Mouse (Mus musculus) MEL (cell line): ENCODE measurements at regions not wholly inside any gene's neighbourhood (a gene's known extent, or its start where the extent isn't known, plus 50 kb on each side); places are given as distances from the start of the nearest gene placed in this dataset.

ENCODE experiments used
- DNase-seq: peaks from one replicate; pipeline ENCODE4 v3.0.0; 2011; ENCODE audit warnings: low read depth, low spot score
- H3K27ac ChIP-seq: 2 replicates; pipeline ENCODE4 v1.5.1; 2012; ENCODE audit warnings: low read depth, mild to moderate bottlenecking, control low read depth, low read length, moderate library complexity; ENCODE audit not compliant: control insufficient read depth
- H3K27me3 ChIP-seq, 2 experiments: fragments of 150-350 bp in 1 of 2; sonication (generic) in 1 of 2; 2 replicates each; pipeline ENCODE4 v1.6.1; 2012; ENCODE audit warnings: low read length in 2 of 2, mild to moderate bottlenecking in 2 of 2, improper control_type of control experiment in 1 of 2, moderate library complexity in 1 of 2; ENCODE audit not compliant: insufficient read depth in 2 of 2, control insufficient read depth in 1 of 2
- H3K36me3 ChIP-seq, 2 experiments: 2 replicates each; pipeline ENCODE4 v1.6.1; 2012 to 2014; ENCODE audit warnings: low read length in 2 of 2, improper control_type of control experiment in 1 of 2, inconsistent platforms in 1 of 2, mild to moderate bottlenecking in 1 of 2; ENCODE audit not compliant: insufficient read depth in 2 of 2, control insufficient read depth in 1 of 2
- H3K4me1 ChIP-seq, 2 experiments: fragments of 150-350 bp in 1 of 2; sonication (generic) in 1 of 2; 2 replicates each; pipeline ENCODE4 v1.6.1; 2012; ENCODE audit warnings: low read length in 2 of 2, improper control_type of control experiment in 1 of 2, mild to moderate bottlenecking in 1 of 2; ENCODE audit not compliant: insufficient read depth in 2 of 2, control insufficient read depth in 1 of 2
- H3K4me3 ChIP-seq, 2 experiments: fragments of 150-350 bp in 1 of 2; sonication (generic) in 1 of 2; 2 replicates each; pipeline ENCODE4 v1.5.1; 2012; ENCODE audit warnings: low read depth in 2 of 2, low read length in 2 of 2, mild to moderate bottlenecking in 2 of 2, moderate library complexity in 2 of 2, control low read depth in 1 of 2, improper control_type of control experiment in 1 of 2; ENCODE audit not compliant: control insufficient read depth in 1 of 2, insufficient read depth in 1 of 2
- H3K79me2 ChIP-seq: 2 replicates; pipeline ENCODE4 v1.6.1; 2012; ENCODE audit warnings: mild to moderate bottlenecking, low read length, moderate library complexity; ENCODE audit not compliant: control insufficient read depth, poor library complexity, insufficient read depth
- H3K9ac ChIP-seq: 2 replicates; pipeline ENCODE4 v1.6.1; 2012; ENCODE audit warnings: low read depth, mild to moderate bottlenecking, control low read depth, low read length, moderate library complexity; ENCODE audit not compliant: control insufficient read depth, poor library complexity, severe bottlenecking
- H3K9me3 ChIP-seq: fragments of 150-350 bp; sonication (generic); replicated peaks from 2 replicates; pipeline ENCODE4 v1.6.1; 2012; ENCODE audit warnings: mild to moderate bottlenecking, low read length, improper control_type of control experiment, moderate library complexity; ENCODE audit not compliant: insufficient read depth
- CHD1 ChIP-seq: IDR thresholded peaks from 2 replicates; pipeline ENCODE4 v1.6.1; 2012; ENCODE audit warnings: low read depth, mild to moderate bottlenecking, inconsistent platforms, low read length, improper control_type of control experiment
- CHD2 ChIP-seq: IDR thresholded peaks from 2 replicates; pipeline ENCODE4 v1.6.1; 2011; ENCODE audit warnings: low read length, improper control_type of control experiment
- CTCF ChIP-seq, 3 experiments: IDR thresholded peaks in 2 of 3; conservative IDR thresholded peaks in 1 of 3; 2 replicates each; pipeline ENCODE4 v1.5.1; 2011 to 2012; ENCODE audit warnings: low read length in 3 of 3, low read depth in 2 of 3, mild to moderate bottlenecking in 2 of 3, improper control_type of control experiment in 1 of 3, inconsistent platforms in 1 of 3, mixed read lengths in 1 of 3, moderate library complexity in 1 of 3; ENCODE audit not compliant: control insufficient read depth in 1 of 3, insufficient read depth in 1 of 3, poor library complexity in 1 of 3, severe bottlenecking in 1 of 3
- ELF1 ChIP-seq: IDR thresholded peaks from 2 replicates; pipeline ENCODE4 v1.6.1; 2014; ENCODE audit warnings: low read depth, mild to moderate bottlenecking, inconsistent platforms, low read length, improper control_type of control experiment, moderate library complexity
- ETS1 ChIP-seq: IDR thresholded peaks from 2 replicates; pipeline ENCODE4 v1.6.1; 2012; ENCODE audit warnings: low read depth, mild to moderate bottlenecking, inconsistent platforms, low read length, improper control_type of control experiment, moderate library complexity
- GABPA ChIP-seq: IDR thresholded peaks from 2 replicates; pipeline ENCODE4 v1.6.1; 2012; ENCODE audit warnings: low read depth, mild to moderate bottlenecking, inconsistent platforms, low read length, improper control_type of control experiment, moderate library complexity
- HCFC1 ChIP-seq: IDR thresholded peaks from 2 replicates; pipeline ENCODE4 v1.6.1; 2012; ENCODE audit warnings: low read depth, mild to moderate bottlenecking, inconsistent platforms, low read length, improper control_type of control experiment, moderate library complexity
- JUND ChIP-seq: IDR thresholded peaks from 2 replicates; pipeline ENCODE4 v1.6.1; 2011; ENCODE audit warnings: low read depth, mild to moderate bottlenecking, improper control_type of control experiment, low read length
- KAT2A ChIP-seq: conservative IDR thresholded peaks from 2 replicates; pipeline ENCODE4 v1.6.1; 2012; ENCODE audit warnings: low read depth, low read length, improper control_type of control experiment, inconsistent platforms
- MAX ChIP-seq: IDR thresholded peaks from 2 replicates; pipeline ENCODE4 v1.6.1; 2011; ENCODE audit warnings: low read length, improper control_type of control experiment
- MYB ChIP-seq: IDR thresholded peaks from 2 replicates; pipeline ENCODE4 v1.6.1; 2011; ENCODE audit warnings: mild to moderate bottlenecking, low read depth, low read length, improper control_type of control experiment
- RCOR1 ChIP-seq: IDR thresholded peaks from 2 replicates; pipeline ENCODE4 v1.6.1; 2012; ENCODE audit warnings: low read depth, mild to moderate bottlenecking, inconsistent platforms, low read length, improper control_type of control experiment
- TAL1 ChIP-seq: IDR thresholded peaks from 2 replicates; pipeline ENCODE4 v1.6.1; 2012; ENCODE audit warnings: mild to moderate bottlenecking, inconsistent platforms, low read length, moderate library complexity, mixed read lengths
- TBP ChIP-seq: IDR thresholded peaks from 2 replicates; pipeline ENCODE4 v1.8.0; 2011; ENCODE audit warnings: low read depth, low read length, improper control_type of control experiment
- USF1 ChIP-seq: IDR thresholded peaks from 2 replicates; pipeline ENCODE4 v1.6.1; 2014; ENCODE audit warnings: low read depth, mild to moderate bottlenecking, inconsistent platforms, low read length, improper control_type of control experiment, moderate library complexity
- USF2 ChIP-seq, 2 experiments: IDR thresholded peaks; 2 replicates each; pipeline ENCODE4 v1.6.1; 2011 to 2012; ENCODE audit warnings: improper control_type of control experiment in 2 of 2, low read length in 2 of 2, borderline replicate concordance in 1 of 2, inconsistent platforms in 1 of 2, low read depth in 1 of 2, mild to moderate bottlenecking in 1 of 2; ENCODE audit not compliant: insufficient read depth in 1 of 2
- ZKSCAN1 ChIP-seq: IDR thresholded peaks from 2 replicates; pipeline ENCODE4 v1.6.1; 2012; ENCODE audit warnings: low read depth, mild to moderate bottlenecking, inconsistent platforms, low read length, improper control_type of control experiment, moderate library complexity
- ZMIZ1 ChIP-seq: IDR thresholded peaks from 2 replicates; pipeline ENCODE4 v1.6.1; 2012; ENCODE audit warnings: low read depth, mild to moderate bottlenecking, inconsistent platforms, low read length, improper control_type of control experiment, moderate library complexity

DNA sequence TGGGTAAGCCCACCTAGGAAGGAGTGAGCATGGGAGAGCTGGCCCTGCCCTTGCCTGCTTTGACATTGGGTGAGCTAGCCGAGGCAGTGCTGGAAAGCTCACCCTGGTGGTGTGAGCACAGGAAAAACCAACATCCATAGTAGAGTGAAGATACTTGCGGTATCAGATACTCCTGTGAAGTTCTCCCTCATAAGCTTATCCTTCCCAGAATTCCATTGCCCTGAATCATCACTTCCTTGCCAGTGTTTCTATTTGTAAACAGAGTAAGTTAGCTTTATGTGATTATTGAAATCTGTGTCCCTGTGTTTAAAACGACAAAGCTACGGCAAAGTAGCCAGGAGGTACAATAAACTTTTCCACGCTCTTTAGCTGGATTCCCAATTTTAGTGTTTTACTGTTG, 93.9 kb upstream of the Cd93 start:
- no peaks in the 10 kb centered on the region for H3K27me3 ChIP-seq
- H3K4me3 ChIP-seq = no peak overlapping the region

DNA sequence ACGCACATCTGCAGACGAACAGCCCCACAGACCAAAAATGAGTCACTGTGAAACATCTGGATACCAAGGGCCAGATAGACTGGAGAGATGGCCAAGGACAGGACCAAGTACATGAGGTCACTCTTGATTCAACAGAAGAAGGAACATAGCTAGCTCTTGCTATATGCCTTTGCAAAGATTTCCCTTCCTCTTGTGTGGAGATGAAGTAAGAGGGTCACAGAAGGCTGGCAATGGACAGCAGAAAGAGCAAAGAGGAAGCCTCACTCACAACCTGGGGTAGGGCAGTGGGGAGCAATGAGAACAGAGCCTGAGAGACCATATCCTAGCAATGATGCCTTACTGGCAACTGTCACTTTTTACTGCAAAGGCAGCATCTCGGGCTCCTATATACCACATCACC, 93.2 kb upstream of the Cd93 start:
- TF ChIP-seq ZKSCAN1 (no peak), CTCF (IDR thresholded peaks at IDR 0.05 in 2 of 3, conservative IDR thresholded peaks at IDR 0.05 in 1 of 3; ENCODE audit: control insufficient read depth in 1 of 3, insufficient read depth in 1 of 3, low read depth in 2 of 3, low read length in 3 of 3, poor library complexity in 1 of 3, severe bottlenecking in 1 of 3) (no peak), USF2 (IDR thresholded peaks at IDR 0.05; ENCODE audit: borderline replicate concordance in 1 of 2, insufficient read depth in 1 of 2, low read depth in 1 of 2, low read length in 2 of 2) (no peak)
- H3K36me3 ChIP-seq = no peaks in the 10 kb centered on the region
- H3K4me1 ChIP-seq = no peaks in the 10 kb centered on the region
- no peak for DNase-seq
- no peak overlapping the region for H3K27ac ChIP-seq
- no peaks in the 10 kb centered on the region for H3K27me3 ChIP-seq
- no peaks in the 10 kb centered on the region for H3K9me3 ChIP-seq
- no peak overlapping the region for H3K9ac ChIP-seq
- H3K79me2 ChIP-seq = no peaks in the 10 kb centered on the region
- H3K4me3 ChIP-seq = no peak overlapping the region

More for the DNA sequence above, 93.9 kb upstream of the Cd93 start:
- Histone ChIP-seq H3K4me1 (no peaks in the 10 kb centered on the region), H3K9me3 (no peaks in the 10 kb centered on the region), H3K27ac (no peak overlapping the region), H3K36me3 (no peaks in the 10 kb centered on the region), H3K9ac (no peak overlapping the region), H3K79me2 (no peaks in the 10 kb centered on the region)
- no peak for DNase-seq
- TF ChIP-seq ELF1 = no peak

DNA sequence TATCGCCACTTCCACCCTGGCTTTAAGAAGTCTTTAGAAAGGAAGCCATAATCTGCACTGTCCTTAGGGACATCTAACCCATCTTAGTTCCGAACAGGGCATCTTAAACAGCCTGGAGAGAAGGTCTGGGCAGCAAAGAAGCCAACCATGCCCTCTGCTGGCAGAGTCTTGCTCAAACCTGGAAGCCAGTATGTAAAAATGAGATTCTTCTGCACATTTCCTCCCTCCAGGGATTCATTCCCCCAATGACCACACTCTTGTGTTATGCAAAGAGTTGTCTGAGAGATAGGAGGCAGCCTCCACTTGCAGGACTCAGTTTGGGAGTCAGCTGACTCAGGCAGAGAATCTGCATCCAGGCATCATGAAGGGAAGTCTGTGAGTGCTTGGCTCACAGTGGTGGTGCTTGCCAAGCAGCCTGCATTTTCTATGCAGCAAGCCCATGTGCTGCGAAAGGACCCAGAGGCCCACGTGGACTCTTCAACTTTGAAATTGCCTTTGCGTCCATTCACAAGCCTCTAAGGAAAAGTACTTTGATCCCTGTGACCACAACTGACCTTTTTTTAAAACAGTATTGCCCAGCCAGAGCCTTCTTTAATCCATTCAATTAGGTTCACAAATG, 92.3 kb upstream of the Cd93 start:
- Histone ChIP-seq H3K9ac (no peak overlapping the region), H3K4me3 (no peak overlapping the region), H3K27me3 (no peaks in the 10 kb centered on the region), H3K27ac (no peak overlapping the region), H3K36me3 (no peaks in the 10 kb centered on the region), H3K9me3 (no peaks in the 10 kb centered on the region), H3K4me1 (no peaks in the 10 kb centered on the region), H3K79me2 (no peaks in the 10 kb centered on the region)
- no peak for TF ChIP-seq ZMIZ1
- TF ChIP-seq CTCF (IDR thresholded peaks at IDR 0.05 in 2 of 3, conservative IDR thresholded peaks at IDR 0.05 in 1 of 3; ENCODE audit: control insufficient read depth in 1 of 3, insufficient read depth in 1 of 3, low read depth in 2 of 3, low read length in 3 of 3, poor library complexity in 1 of 3, severe bottlenecking in 1 of 3) = no peak
- no peak for TF ChIP-seq TBP
- no peak for TF ChIP-seq GABPA
- TF ChIP-seq USF1 = no peak
- TF ChIP-seq MYB = no peak
- TF ChIP-seq ETS1 = no peak
- no peak for TF ChIP-seq HCFC1
- no peak for TF ChIP-seq MAX
- TF ChIP-seq TAL1 = no peak
- no peak for TF ChIP-seq JUND
- no peak for TF ChIP-seq CHD1
- no peak for TF ChIP-seq RCOR1
- TF ChIP-seq ZKSCAN1 = no peak
- no peak for TF ChIP-seq ELF1
- TF ChIP-seq KAT2A = no peak
- no peak for TF ChIP-seq CHD2
- no peak for DNase-seq
